Mouse (Mus musculus) cerebellum, adult 2 months (tissue): ENCODE results near the gene Setd7.

Source experiments
- CTCF ChIP-seq: fragments of 200-500 bp; IDR thresholded peaks from 2 replicates; pipeline ENCODE4 v1.5.1; 2011; ENCODE audit warnings: low read depth, mild to moderate bottlenecking, control low read depth, low read length, moderate library complexity, borderline replicate concordance; ENCODE audit not compliant: insufficient read depth
- POLR2A ChIP-seq: fragments of 200-500 bp; IDR thresholded peaks from 2 replicates; pipeline ENCODE4 v1.6.1; 2011; ENCODE audit warnings: low read length, control low read depth, borderline replicate concordance; ENCODE audit not compliant: insufficient read depth

GRCm38 (mm10) chr3:51590207-51590892 is 29.7 kb upstream of the Setd7 start:
- TF ChIP-seq POLR2A: no peak
- no peak for TF ChIP-seq CTCF
